Mouse (Mus musculus) T-helper 1 cell (primary cell): ENCODE data around the gene Spon1.

Source experiments
- in situ Hi-C: fragments of 300-600 bp; cut with MboI, MseI; formaldehyde crosslinking; loops from one replicate; pipeline ENCODE4 v1.15.1; 2025; ENCODE audit warnings: high pct_unique_total_duplicates

Spon1 gene

GRCm38 (mm10) chr7:113841521-113841920, 75.7 kb downstream of the Spon1 start:
- in situ Hi-C loops = no loop called here

GRCm38 (mm10) chr7:113843150-113843549, 77.4 kb downstream of the Spon1 start:
- in situ Hi-C loops = no loop called here

GRCm38 (mm10) chr7:113845191-113845590, 79.4 kb downstream of the Spon1 start:
- in situ Hi-C loops = no loop called here

- in situ Hi-C loops = no loop called here
Measured at GRCm38 (mm10) chr7:113846553-113846952, 80.8 kb downstream of the Spon1 start.

GRCm38 (mm10) chr7:113847041-113847819, 81.4 kb downstream of the Spon1 start:
- in situ Hi-C loops = no loop called here

- in situ Hi-C loops = no loop called here
Measured at GRCm38 (mm10) chr7:113850389-113850788, 84.6 kb downstream of the Spon1 start.

- in situ Hi-C loops = no loop called here
Measured at GRCm38 (mm10) chr7:113855396-113855795, 89.6 kb downstream of the Spon1 start.

GRCm38 (mm10) chr7:113856067-113856466, 90.3 kb downstream of the Spon1 start:
- in situ Hi-C loops = no loop called here

- in situ Hi-C loops = no loop called here
Measured at GRCm38 (mm10) chr7:113859480-113859881, 93.7 kb downstream of the Spon1 start.

- in situ Hi-C loops = no loop called here
Measured at GRCm38 (mm10) chr7:113861964-113862363, 96.2 kb downstream of the Spon1 start.

GRCm38 (mm10) chr7:113872846-113873245, 107.0 kb downstream of the Spon1 start:
- in situ Hi-C loops = no loop called here

GRCm38 (mm10) chr7:113877451-113877850, 111.7 kb downstream of the Spon1 start:
- in situ Hi-C loops = no loop called here

- in situ Hi-C loops = no loop called here
Measured at GRCm38 (mm10) chr7:113877926-113878325, 112.1 kb downstream of the Spon1 start.

- in situ Hi-C loops = no loop called here
Measured at GRCm38 (mm10) chr7:113879085-113879501, 113.3 kb downstream of the Spon1 start.

- in situ Hi-C loops = loop anchor here (10.0 kb wide), 1 partner anchor 925 kb away; the partner anchor contains the start of gene Rassf10
Measured at GRCm38 (mm10) chr7:113880021-113880420, 114.2 kb downstream of the Spon1 start.

GRCm38 (mm10) chr7:113890782-113891181, 125.0 kb downstream of the Spon1 start:
- in situ Hi-C loops = no loop called here

GRCm38 (mm10) chr7:113891491-113891890, 125.7 kb downstream of the Spon1 start:
- in situ Hi-C loops = no loop called here

- in situ Hi-C loops = no loop called here
Measured at GRCm38 (mm10) chr7:113893944-113894662, 128.3 kb downstream of the Spon1 start.

GRCm38 (mm10) chr7:113895266-113895665, 129.5 kb downstream of the Spon1 start:
- in situ Hi-C loops = no loop called here

- in situ Hi-C loops = no loop called here
Measured at GRCm38 (mm10) chr7:113898388-113898787, 132.6 kb downstream of the Spon1 start.

- in situ Hi-C loops = no loop called here
Measured at GRCm38 (mm10) chr7:113901511-113901910, 135.7 kb downstream of the Spon1 start.

- in situ Hi-C loops = no loop called here
Measured at GRCm38 (mm10) chr7:113901941-113902515, 136.2 kb downstream of the Spon1 start.
